Mouse (Mus musculus): ENCODE results near the gene Crybb1. TPM values are rescaled to one million over a fixed set of nuclear protein-coding genes. Genes with fewer than 3 reads are reported as not detected.

The Crybb1 gene
- under 1 TPM; 0.64 to 0.70 TPM for total RNA-seq (2021)
- long read RNA-seq, experiment 1, partial matches to known transcripts, result 1 of 1 reads
- long read RNA-seq, experiment 1, other reads (novel, unspliced or antisense), result 0 of 1 reads
- long read RNA-seq, experiment 2, result 0 reads

DNA sequence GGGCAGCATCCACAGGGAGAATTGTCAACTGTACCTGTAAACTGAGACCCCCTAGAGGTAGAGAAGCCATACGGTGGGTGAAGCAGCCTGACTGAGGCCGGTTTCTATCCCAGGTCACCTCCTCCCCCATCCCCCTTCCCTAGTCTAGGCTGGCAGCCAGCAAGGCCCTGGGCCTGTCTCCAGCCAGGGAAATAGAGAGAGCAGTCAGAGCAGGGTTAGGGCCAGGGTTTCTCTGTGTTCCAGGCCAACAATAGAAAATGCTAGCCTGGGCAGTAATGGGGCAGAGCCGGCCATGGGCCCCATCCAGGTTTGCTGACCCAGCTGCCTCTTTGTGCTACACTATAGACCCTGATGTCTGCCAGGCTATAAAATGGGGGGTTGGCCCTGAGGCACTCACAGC, at the start of gene Crybb1:
Gene Crybb1, plus strand, starts transcription at position 390 of the 400 bp plus-strand sequence.
- peak in 1 of 2 experiments; percentile 32 for DNase-seq (ENCODE audit: low spot score in 2 of 2)

GRCm38 (mm10) chr5:112206543-112207255, 48.9 kb upstream of the Crybb1 start:
- DNase-seq (ENCODE audit: low spot score in 2 of 2), result no peak

- DNase-seq (ENCODE audit: low spot score in 2 of 2), result no peak
Observed at GRCm38 (mm10) chr5:112208321-112208720, 47.3 kb upstream of the Crybb1 start.

GRCm38 (mm10) chr5:112210104-112210503, 45.5 kb upstream of the Crybb1 start:
- DNase-seq (ENCODE audit: low spot score in 2 of 2), result peak in 1 of 2 experiments; percentile 48

GRCm38 (mm10) chr5:112211911-112212310, 43.7 kb upstream of the Crybb1 start:
- DNase-seq (ENCODE audit: low spot score in 2 of 2), result no peak

DNA sequence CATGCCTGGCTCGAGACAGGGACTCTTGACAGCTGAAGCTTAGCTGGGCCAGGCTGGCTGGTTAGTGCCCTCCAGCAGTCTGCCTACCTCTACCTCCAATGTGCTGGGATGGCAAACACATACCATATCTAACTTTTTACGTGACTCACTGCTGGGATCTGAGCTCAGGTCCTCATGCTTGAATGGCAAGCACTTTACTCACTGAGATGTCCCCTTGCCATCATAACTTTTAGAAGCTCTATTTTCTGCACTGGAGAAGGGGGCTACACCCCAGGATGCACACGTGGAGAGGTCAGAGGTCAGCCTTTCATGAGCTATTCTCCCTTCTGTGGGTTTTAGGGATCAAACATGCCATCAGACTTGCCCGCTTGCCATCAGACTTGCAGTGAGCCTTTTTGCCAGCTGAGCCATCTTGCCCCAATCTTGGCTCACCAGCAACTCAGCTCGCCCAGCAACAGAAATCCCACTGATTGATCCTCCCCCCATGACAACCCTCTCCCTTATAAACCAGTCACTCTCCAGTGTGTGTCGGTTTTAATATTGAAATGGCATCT, 42.8 kb upstream of the Crybb1 start:
- no peak for DNase-seq (ENCODE audit: low spot score in 2 of 2)

DNA sequence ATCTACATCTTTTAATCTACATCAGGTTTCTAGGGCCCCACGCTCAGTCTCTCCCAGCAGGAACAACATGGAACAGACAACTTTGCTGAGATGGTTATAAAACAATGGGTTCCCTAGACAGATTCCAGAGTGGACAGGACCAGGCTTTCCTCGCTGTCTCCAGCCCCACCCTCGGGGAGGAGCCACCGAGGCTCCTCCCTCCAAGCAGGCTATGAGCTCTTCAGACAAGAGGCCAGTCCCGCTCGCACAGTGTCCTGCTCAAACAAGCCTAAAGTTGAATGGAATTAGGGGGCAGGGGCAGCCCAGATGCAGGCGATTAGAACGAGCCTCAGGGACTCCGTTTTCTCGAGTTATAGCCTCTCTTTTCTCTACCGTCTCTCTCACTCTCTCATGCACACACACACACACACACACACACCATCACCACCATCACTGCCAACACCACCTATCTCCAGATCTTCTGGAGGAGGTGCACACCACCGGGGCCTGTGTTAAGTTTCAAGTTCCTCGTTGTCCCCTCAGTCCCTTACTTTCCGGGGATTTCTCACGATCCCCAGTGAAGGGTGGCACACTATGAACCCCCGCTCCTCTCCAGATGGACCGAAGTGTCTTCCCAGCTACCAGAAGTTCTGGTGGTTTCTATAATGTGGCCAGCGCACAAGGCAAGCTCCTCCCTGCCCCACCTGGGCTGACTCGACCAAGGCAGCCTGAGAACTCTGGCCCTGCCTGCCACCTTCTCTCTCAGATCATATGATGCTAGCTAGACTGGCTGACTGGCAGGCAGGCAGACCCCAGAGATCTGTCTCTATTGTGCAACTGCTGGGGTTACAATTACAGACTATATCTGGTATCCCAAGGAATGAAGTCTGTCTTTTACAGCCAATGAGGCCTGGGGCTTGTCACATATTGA, 42.0 kb upstream of the Crybb1 start:
- DNase-seq (ENCODE audit: low spot score in 2 of 2), result no peak

- no peak for DNase-seq (ENCODE audit: low spot score in 2 of 2)
Observed at GRCm38 (mm10) chr5:112214419-112214818, 41.2 kb upstream of the Crybb1 start.

DNA sequence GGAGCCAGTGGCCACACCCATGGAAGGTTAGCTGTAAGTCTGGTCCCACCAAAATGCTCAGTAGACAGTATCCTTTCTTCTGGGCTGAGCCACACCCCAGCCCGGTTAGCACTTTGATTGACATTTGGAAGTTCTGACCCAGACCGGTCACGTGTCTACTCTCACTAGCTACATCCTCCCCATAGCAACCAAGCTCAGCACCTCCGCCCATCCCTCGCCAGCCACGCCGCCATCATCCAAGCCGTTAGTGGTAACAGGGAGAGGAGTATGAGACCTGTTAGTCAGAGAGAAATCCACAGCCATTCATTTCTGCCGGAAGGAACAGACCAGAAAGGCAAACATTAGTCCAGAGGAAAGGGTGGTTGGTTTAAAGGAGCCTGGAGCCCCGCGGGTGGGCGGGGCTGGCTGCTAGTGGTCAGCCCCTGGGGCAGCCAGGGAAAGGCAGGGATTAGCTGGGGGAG, 40.3 kb upstream of the Crybb1 start:
- no peak for DNase-seq (ENCODE audit: low spot score in 2 of 2)

DNA sequence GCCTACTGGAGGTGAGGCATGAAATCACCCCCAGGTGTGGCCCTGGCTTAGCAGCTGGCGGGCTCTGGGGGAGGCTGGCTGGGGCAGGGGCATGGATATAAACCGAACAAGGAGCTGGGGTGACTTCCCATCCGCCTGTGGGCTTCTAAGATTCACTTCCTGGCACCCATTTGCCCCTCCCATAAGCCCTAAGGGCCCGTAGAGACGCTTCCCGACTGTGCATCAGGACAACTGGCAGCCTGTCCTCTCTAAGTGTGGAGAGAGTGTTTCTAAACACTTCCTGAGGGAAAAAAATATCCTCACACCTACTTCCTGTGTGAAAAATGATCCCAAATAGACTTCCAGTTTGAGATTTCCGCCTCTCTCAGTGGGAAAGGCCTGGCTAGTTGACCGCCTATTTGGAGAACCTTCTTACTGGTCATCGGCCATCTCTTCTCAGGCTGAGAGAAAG, 39.8 kb upstream of the Crybb1 start:
- no peak for DNase-seq (ENCODE audit: low spot score in 2 of 2)

DNA sequence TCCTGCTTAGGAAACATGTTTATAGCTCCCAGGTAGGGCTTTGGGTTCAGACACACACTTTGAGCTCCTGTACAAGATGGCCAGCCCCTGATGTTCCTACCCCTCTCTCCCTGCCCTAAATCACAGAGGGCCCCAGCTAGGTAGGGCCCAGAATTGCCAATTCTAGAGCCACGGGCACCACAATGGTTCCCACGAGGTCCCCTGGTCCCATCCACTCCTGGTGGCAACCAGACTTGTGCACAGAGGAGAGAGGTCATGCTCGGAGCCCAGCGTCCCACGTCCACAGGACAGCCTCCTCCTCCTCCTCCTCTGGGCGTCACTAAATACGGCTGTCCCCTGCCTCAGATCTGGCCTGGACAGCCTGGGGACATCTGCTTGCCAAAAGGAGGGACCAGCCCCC, 39.3 kb upstream of the Crybb1 start:
- DNase-seq (ENCODE audit: low spot score in 2 of 2), result no peak

DNA sequence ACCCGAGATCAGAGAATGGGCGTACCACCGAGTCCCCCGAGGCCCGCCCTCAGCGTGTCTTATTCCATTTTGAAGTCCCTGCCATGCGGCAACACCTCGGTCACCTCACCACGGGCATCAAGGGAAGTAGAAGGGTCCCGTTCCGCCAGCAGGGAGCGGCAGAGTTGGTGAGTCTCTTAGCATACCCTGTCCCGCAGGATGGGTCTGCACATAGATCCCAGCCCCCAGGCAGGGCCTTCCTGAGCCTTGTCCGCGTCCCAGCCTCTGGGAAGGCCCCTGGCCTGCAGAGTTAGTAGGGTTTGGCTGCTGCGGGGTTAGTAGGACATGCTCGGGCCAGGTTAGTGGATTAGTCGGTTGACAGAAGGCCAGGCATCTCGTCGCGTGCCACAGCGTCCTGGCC, 38.6 kb upstream of the Crybb1 start:
- no peak for DNase-seq (ENCODE audit: low spot score in 2 of 2)

GRCm38 (mm10) chr5:112218679-112219078, 36.9 kb upstream of the Crybb1 start:
- no peak for DNase-seq (ENCODE audit: low spot score in 2 of 2)

DNA sequence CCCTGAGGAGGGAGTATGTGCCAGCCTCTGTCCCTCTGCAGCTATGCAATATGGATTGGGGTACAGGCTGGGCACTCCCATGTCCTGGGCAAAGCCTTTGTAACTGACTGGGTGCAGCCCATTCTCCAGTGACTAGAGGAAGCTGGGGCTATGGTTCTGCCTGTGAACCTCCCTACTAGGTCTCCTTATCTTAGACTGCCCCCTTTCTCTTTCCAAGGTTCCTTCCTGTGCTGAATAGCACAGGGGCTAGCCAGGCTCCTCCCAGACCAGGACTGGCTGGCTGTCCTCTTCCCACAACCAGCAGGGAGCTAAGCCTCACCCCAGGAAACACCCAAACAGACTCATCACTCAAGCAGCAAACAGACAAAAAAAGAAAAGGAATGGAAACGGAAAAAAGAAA, 36.2 kb upstream of the Crybb1 start:
- DNase-seq (ENCODE audit: low spot score in 2 of 2), result no peak

DNA sequence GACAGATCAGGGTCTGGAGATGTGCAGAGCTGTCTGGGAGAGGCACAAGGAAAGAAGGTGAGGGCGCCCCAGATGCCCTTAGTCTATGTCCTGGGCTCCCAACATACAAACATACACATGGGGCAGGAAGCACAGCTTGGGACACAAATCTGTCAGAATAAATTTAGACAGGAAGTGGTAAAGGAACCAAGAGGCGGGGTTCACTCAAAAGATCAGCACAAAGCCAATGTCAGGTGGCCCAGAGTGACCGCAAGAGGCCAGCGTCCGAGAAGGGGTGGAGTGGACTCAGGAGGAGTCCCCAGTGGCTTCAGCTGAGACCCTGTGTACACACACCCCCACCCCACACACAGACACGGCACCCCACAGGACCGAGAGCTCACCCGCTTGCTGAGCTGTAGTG, 35.4 kb upstream of the Crybb1 start:
- DNase-seq (ENCODE audit: low spot score in 2 of 2), result no peak

- no peak for DNase-seq (ENCODE audit: low spot score in 2 of 2)
Observed at GRCm38 (mm10) chr5:112225591-112225990, 30.0 kb upstream of the Crybb1 start.

DNA sequence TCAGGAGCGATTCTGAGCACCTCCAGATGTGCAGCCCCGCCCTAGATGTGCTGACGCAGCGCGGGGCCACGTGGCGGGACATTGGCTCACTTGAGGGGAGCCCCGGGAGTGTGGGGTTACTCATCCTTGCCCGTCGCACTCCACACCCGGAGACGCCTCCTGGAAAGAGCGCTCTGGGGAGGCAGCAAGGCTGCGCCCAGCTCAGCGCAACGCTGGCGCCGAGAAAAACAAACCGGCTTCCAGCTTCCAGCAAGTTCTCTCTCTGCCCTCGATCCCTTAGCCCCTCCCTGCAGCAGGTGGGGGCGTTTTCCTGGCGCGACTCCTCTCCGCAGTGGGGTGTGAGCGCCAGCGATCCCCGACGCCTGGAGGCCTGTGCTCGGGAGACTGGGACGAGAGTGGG, 28.3 kb upstream of the Crybb1 start:
- no peak for DNase-seq (ENCODE audit: low spot score in 2 of 2)

GRCm38 (mm10) chr5:112227898-112228239, 27.7 kb upstream of the Crybb1 start:
- DNase-seq (ENCODE audit: low spot score in 2 of 2), result no peak

- no peak for DNase-seq (ENCODE audit: low spot score in 2 of 2)
Observed at GRCm38 (mm10) chr5:112228240-112229076, 27.2 kb upstream of the Crybb1 start.

- no peak for DNase-seq (ENCODE audit: low spot score in 2 of 2)
Observed at GRCm38 (mm10) chr5:112235806-112236205, 19.8 kb upstream of the Crybb1 start.

DNA sequence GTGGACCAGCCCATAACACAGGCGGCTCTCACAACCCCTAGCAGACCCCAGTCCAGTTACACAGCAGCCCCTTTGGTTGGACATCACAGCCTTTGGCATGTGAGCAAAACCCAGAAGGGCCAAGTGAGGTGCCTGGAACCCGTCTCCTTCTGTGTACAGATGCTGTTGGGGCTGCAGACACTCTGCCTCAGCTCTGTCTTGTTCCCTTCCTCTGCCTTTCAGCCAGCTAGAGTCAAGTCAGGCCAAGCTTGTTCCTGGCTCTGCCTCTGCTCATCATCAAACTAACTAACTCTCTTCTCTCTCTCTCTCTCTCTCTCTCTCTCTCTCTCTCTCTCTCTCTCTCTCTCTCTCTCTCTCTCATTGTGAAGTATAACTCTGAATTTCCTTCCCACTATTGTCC, 19.0 kb upstream of the Crybb1 start:
- no peak for DNase-seq (ENCODE audit: low spot score in 2 of 2)

Data from gastrocnemius, postnatal 4 days (tissue).